Comparison of ENCODE assay signal across 9 mouse cellular contexts in the genomic region with DNA sequence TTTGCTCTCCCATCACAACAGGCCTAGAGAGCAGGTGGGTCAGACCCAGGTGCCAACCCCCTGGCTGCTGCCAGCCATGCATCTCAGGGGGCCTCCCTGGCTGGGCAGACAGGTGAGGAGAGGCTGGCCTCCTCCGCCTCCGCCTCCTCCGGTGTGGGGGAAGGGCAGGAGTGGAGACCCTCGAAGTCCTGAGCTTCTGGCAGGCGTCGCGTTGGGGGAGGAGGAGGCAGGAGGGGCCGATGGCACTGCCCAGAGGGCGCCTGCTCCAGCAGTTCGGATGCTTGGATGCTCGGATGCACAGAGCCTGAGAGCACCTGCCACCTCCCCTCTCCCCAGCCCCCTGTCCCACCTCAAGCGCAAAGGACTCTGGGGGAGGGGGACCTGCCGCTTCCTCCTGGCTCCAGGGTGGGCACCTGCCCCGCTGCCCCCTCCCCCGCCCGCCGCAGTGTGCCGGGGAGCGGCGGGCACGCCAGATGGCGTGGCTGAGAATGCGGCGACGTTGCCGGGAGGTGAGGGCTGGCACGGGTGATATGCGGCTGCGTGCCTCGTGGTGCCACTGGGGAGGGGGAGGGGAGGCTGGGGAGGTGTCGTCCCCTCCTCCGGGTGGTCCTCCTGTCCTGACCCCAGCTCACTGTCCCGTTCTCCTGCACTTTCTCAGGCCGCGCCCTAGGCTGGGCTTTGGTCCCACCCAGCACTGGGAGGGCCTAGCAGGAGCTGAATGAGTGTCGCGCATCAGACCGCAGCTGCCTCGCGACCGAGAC. TPM values are rescaled to one million over a fixed set of nuclear protein-coding genes. Genes with fewer than 3 reads are reported as not detected.
A peak's percentile ranks its signal among the peaks of the same experiment; 100 is the strongest.
DNase-seq lines count a peak whose midpoint lies in the region; ATAC-seq and TF ChIP-seq lines count a peak whose summit lies in the region.
"Had no signal": no experiment of that assay in that cellular context is flagged by ENCODE, and none has a peak within 500 bp of the region (broad histone marks: within the 10 kb centered on the region; RNA-seq: fewer than 3 reads in every experiment).

No protein-coding gene starts in this region.

- no peaks in the 10 kb centered on the region for H3K79me2 ChIP-seq in heart, adult 2 months (replicated peaks; ENCODE audit: control insufficient read depth, insufficient read depth, low read length)

- 2% methylated on average over 33 of the region's 41 CpGs for WGBS in heart, embryonic 11.5 days (ENCODE audit: insufficient replicate concordance)
- WGBS in heart, adult 2 months = 5% methylated on average over 33 of the region's 41 CpGs
- 1% methylated on average over 38 of the region's 41 CpGs for WGBS in forebrain, embryonic 11.5 days
- 10% methylated on average over 26 of the region's 41 CpGs for WGBS in liver, embryonic 13.5 days (ENCODE audit: insufficient replicate concordance)

- no peak for TF ChIP-seq CTCF in heart, adult 2 months (IDR thresholded peaks at IDR 0.05)
- TF ChIP-seq CTCF in E14TG2a.4 (conservative IDR thresholded peaks at IDR 0.05; ENCODE audit: low read length) = no peak

- H3K36me3 ChIP-seq in heart, embryonic 11.5 days (ENCODE audit: control insufficient read depth, insufficient read depth, low read length) = no peaks in the 10 kb centered on the region
- no peaks in the 10 kb centered on the region for H3K36me3 ChIP-seq in heart, adult 2 months (ENCODE audit: control insufficient read depth, insufficient read depth, low read length)
- H3K36me3 ChIP-seq in E14TG2a.4 (ENCODE audit: insufficient read depth, low read length) = no peaks in the 10 kb centered on the region
- no peaks in the 10 kb centered on the region for H3K36me3 ChIP-seq in forebrain, embryonic 11.5 days (ENCODE audit: control insufficient read depth, insufficient read depth, low read length)
- no peaks in the 10 kb centered on the region for H3K36me3 ChIP-seq in liver, embryonic 13.5 days

- H3K4me1 ChIP-seq in heart, embryonic 11.5 days (ENCODE audit: control insufficient read depth, insufficient read depth, low read length) = peaks cover 13% of the 10 kb centered on the region
- no peaks in the 10 kb centered on the region for H3K4me1 ChIP-seq in heart, adult 2 months (ENCODE audit: control insufficient read depth, insufficient read depth, low read length)
- peaks cover 54% of the 10 kb centered on the region for H3K4me1 ChIP-seq in E14TG2a.4 (replicated peaks; ENCODE audit: low read depth, low read length)
- peaks cover 15% of the 10 kb centered on the region for H3K4me1 ChIP-seq in forebrain, embryonic 11.5 days (replicated peaks; ENCODE audit: control insufficient read depth, insufficient read depth, low read length)
- H3K4me1 ChIP-seq in liver, embryonic 13.5 days (replicated peaks) = peaks cover 18% of the 10 kb centered on the region

- no peak overlapping the region for H3K9ac ChIP-seq in heart, embryonic 11.5 days (ENCODE audit: low read depth, low read length)
- H3K9ac ChIP-seq in heart, adult 2 months (ENCODE audit: low read depth, low read length) = no peak overlapping the region
- H3K9ac ChIP-seq in forebrain, embryonic 11.5 days (ENCODE audit: low read length) = no peak overlapping the region
- no peak overlapping the region for H3K9ac ChIP-seq in liver, embryonic 13.5 days

- peak overlapping the region; percentile 25; the same call in 1 of the 2 replicates for H3K4me3 ChIP-seq in heart, embryonic 11.5 days (ENCODE audit: low read depth, low read length)
- no peak overlapping the region for H3K4me3 ChIP-seq in heart, adult 2 months
- peak overlapping the region; percentile 72 for H3K4me3 ChIP-seq in E14TG2a.4 (replicated peaks; ENCODE audit: low read length)
- peak overlapping the region; percentile 10; the same call in 1 of the 2 replicates for H3K4me3 ChIP-seq in forebrain, embryonic 11.5 days (ENCODE audit: low read depth, low read length)
- H3K4me3 ChIP-seq in liver, embryonic 13.5 days (replicated peaks) = no peak overlapping the region; the same call in 1 of the 2 replicates

- peak; percentile 43; the same call in 1 of the 2 replicates for ATAC-seq in heart, embryonic 11.5 days (replicated peaks; ENCODE audit: insufficient number of reproducible peaks, low FRiP score, low TSS enrichment)
- peak; percentile 27; the same call in 1 of the 2 replicates for ATAC-seq in forebrain, embryonic 11.5 days (replicated peaks; ENCODE audit: low FRiP score)
- no peak for ATAC-seq in liver, embryonic 13.5 days (ENCODE audit: low read depth)

- H3K27me3 ChIP-seq in heart, embryonic 11.5 days (ENCODE audit: control insufficient read depth, insufficient read depth, low read length) = peaks cover 99% of the 10 kb centered on the region
- peaks cover 15% of the 10 kb centered on the region for H3K27me3 ChIP-seq in heart, adult 2 months (ENCODE audit: control insufficient read depth, insufficient read depth, low read length)
- peaks cover 98% of the 10 kb centered on the region for H3K27me3 ChIP-seq in E14TG2a.4 (ENCODE audit: insufficient read depth, low read length)
- H3K27me3 ChIP-seq in forebrain, embryonic 11.5 days (ENCODE audit: control insufficient read depth, insufficient read depth, low read length) = peaks cover 99% of the 10 kb centered on the region
- H3K27me3 ChIP-seq in liver, embryonic 13.5 days = peaks cover 100% of the 10 kb centered on the region

- peak overlapping the region; percentile 41 for H3K4me2 ChIP-seq in heart, embryonic 11.5 days
- H3K4me2 ChIP-seq in forebrain, embryonic 11.5 days (ENCODE audit: low read depth, low read length, severe bottlenecking) = peak overlapping the region; percentile 34
- H3K4me2 ChIP-seq in liver, embryonic 13.5 days = peak overlapping the region; percentile 21; the same call in 1 of the 2 replicates

- TF ChIP-seq EP300 in heart, adult 2 months (IDR thresholded peaks at IDR 0.05; ENCODE audit: insufficient read depth, low read depth, low read length) = no peak

- H3K9me3 ChIP-seq in heart, embryonic 11.5 days (replicated peaks; ENCODE audit: control insufficient read depth, low read length) = no peaks in the 10 kb centered on the region
- H3K9me3 ChIP-seq in E14TG2a.4 (ENCODE audit: low read length) = no peaks in the 10 kb centered on the region
- no peaks in the 10 kb centered on the region for H3K9me3 ChIP-seq in forebrain, embryonic 11.5 days (ENCODE audit: control insufficient read depth, low read length)
- no peaks in the 10 kb centered on the region for H3K9me3 ChIP-seq in liver, embryonic 13.5 days (replicated peaks)

- no peak for TF ChIP-seq POLR2A in heart, adult 2 months (IDR thresholded peaks at IDR 0.05; ENCODE audit: insufficient read depth, low read depth, low read length)

- no peak for DNase-seq in heart, adult 2 months
- no peak for DNase-seq in forebrain, embryonic 11.5 days (ENCODE audit: low spot score)
- no peak for DNase-seq in liver, embryonic 13.5 days
- DNase-seq in adrenal gland, postnatal 10 days = no peak
- DNase-seq in layer of hippocampus, postnatal 36 days = no peak
- DNase-seq in embryo, embryonic 10.5 days (ENCODE audit: low spot score) = no peak

- H3K27ac ChIP-seq in heart, embryonic 11.5 days (ENCODE audit: low read depth, low read length) = no peak overlapping the region
- no peak overlapping the region for H3K27ac ChIP-seq in heart, adult 2 months
- no peak overlapping the region for H3K27ac ChIP-seq in forebrain, embryonic 11.5 days (ENCODE audit: low read depth, low read length)
- H3K27ac ChIP-seq in liver, embryonic 13.5 days = no peak overlapping the region

- intact Hi-C loops in heart, adult 2 months (cut with DNase I) = no loop called here

RNA-seq across cellular contexts. Expression of a gene that starts 4.7 kb away (rescaled TPM):
- 0.07 and 0.13 TPM in 2 replicates for polyA plus RNA-seq in heart, embryonic 11.5 days (2014; fragmentation: Nextera tagmentation; extraction: Ambion mirVana)
- not detected for total RNA-seq in heart, adult 2 months (2021)
- not detected in 2 replicates for polyA plus RNA-seq in heart, adult 2 months (2012; rRNA removed)
- 3.8 and 5.8 TPM in 2 replicates for polyA plus RNA-seq in forebrain, embryonic 11.5 days (2014; fragmentation: Nextera tagmentation; extraction: Ambion mirVana)
- not detected in 2 replicates for polyA plus RNA-seq in liver, embryonic 13.5 days (2015; fragmentation: Nextera tagmentation; extraction: Ambion mirVana)
- total RNA-seq in adrenal gland, postnatal 10 days (2021) = not detected
- 100 to 1,000 TPM; 156 to 162 TPM for total RNA-seq in layer of hippocampus, postnatal 36 days (2021)

RNA-seq across cellular contexts. Expression of a gene that starts 14.0 kb away (rescaled TPM):
- 13.6 and 15.3 TPM in 2 replicates for polyA plus RNA-seq in heart, embryonic 11.5 days (2014; fragmentation: Nextera tagmentation; extraction: Ambion mirVana)
- total RNA-seq in heart, adult 2 months (2021) = 1 to 10 TPM; 2.6 to 5.3 TPM
- polyA plus RNA-seq in heart, adult 2 months (2012; rRNA removed) = 15.8 and 16.2 TPM in 2 replicates
- polyA plus RNA-seq in forebrain, embryonic 11.5 days (2014; fragmentation: Nextera tagmentation; extraction: Ambion mirVana) = 0.29 and 0.41 TPM in 2 replicates
- 0.13 and 0.19 TPM in 2 replicates for polyA plus RNA-seq in liver, embryonic 13.5 days (2015; fragmentation: Nextera tagmentation; extraction: Ambion mirVana)
- 1 to 10 TPM in 1 of 2 experiments, under 1 TPM in 1; 1.00 to 1.7 TPM for total RNA-seq in adrenal gland, postnatal 10 days (2021)
- total RNA-seq in layer of hippocampus, postnatal 36 days (2021) = 10 to 100 TPM; 48.8 to 50.8 TPM

RNA-seq across cellular contexts. Expression of a gene that starts 24.0 kb away (rescaled TPM):
- 39.6 and 40.6 TPM in 2 replicates for polyA plus RNA-seq in heart, embryonic 11.5 days (2014; fragmentation: Nextera tagmentation; extraction: Ambion mirVana)
- total RNA-seq in heart, adult 2 months (2021) = 10 to 100 TPM; 19.0 to 24.3 TPM
- 58.3 and 62.3 TPM in 2 replicates for polyA plus RNA-seq in heart, adult 2 months (2012; rRNA removed)
- 38.1 and 39.9 TPM in 2 replicates for polyA plus RNA-seq in forebrain, embryonic 11.5 days (2014; fragmentation: Nextera tagmentation; extraction: Ambion mirVana)
- 14.1 and 15.7 TPM in 2 replicates for polyA plus RNA-seq in liver, embryonic 13.5 days (2015; fragmentation: Nextera tagmentation; extraction: Ambion mirVana)
- 10 to 100 TPM; 25.3 to 25.6 TPM for total RNA-seq in adrenal gland, postnatal 10 days (2021)
- 10 to 100 TPM; 31.3 to 34.5 TPM for total RNA-seq in layer of hippocampus, postnatal 36 days (2021)

RNA-seq across cellular contexts. Expression of a gene that starts 49.5 kb away (rescaled TPM):
- 149 and 151 TPM in 2 replicates for polyA plus RNA-seq in heart, embryonic 11.5 days (2014; fragmentation: Nextera tagmentation; extraction: Ambion mirVana)
- 1,000 to 10,000 TPM; 1,095 to 3,136 TPM for total RNA-seq in heart, adult 2 months (2021)
- 1,250 and 1,827 TPM in 2 replicates for polyA plus RNA-seq in heart, adult 2 months (2012; rRNA removed)
- not detected in 2 replicates for polyA plus RNA-seq in forebrain, embryonic 11.5 days (2014; fragmentation: Nextera tagmentation; extraction: Ambion mirVana)
- polyA plus RNA-seq in liver, embryonic 13.5 days (2015; fragmentation: Nextera tagmentation; extraction: Ambion mirVana) = 0.15 and 0.59 TPM in 2 replicates
- total RNA-seq in adrenal gland, postnatal 10 days (2021) = 100 to 1,000 TPM in 1 of 2 experiments, 10 to 100 TPM in 1; 18.1 to 119 TPM
- 1 to 10 TPM in 1 of 2 experiments, under 1 TPM in 1; 0.83 to 1.4 TPM for total RNA-seq in layer of hippocampus, postnatal 36 days (2021)

RNA-seq across cellular contexts. Expression of a gene that starts 52.1 kb away (rescaled TPM):
- 3.9 and 4.8 TPM in 2 replicates for polyA plus RNA-seq in heart, embryonic 11.5 days (2014; fragmentation: Nextera tagmentation; extraction: Ambion mirVana)
- 1 to 10 TPM in 1 of 2 experiments, under 1 TPM in 1; 0.91 to 1.5 TPM for total RNA-seq in heart, adult 2 months (2021)
- 1.6 and 2.6 TPM in 2 replicates for polyA plus RNA-seq in heart, adult 2 months (2012; rRNA removed)
- polyA plus RNA-seq in forebrain, embryonic 11.5 days (2014; fragmentation: Nextera tagmentation; extraction: Ambion mirVana) = not detected in 2 replicates
- polyA plus RNA-seq in liver, embryonic 13.5 days (2015; fragmentation: Nextera tagmentation; extraction: Ambion mirVana) = not detected in 2 replicates
- 100 to 1,000 TPM; 442 to 819 TPM for total RNA-seq in adrenal gland, postnatal 10 days (2021)
- total RNA-seq in layer of hippocampus, postnatal 36 days (2021) = not detected
- total RNA-seq: layer of hippocampus, postnatal 10 days had no signal

Comparison
In these comparisons a context has a peak if more than half of its experiments do, and no peak if none do; other contexts are left out.
1. H3K4me3 ChIP-seq: peak in heart, embryonic 11.5 days (single experiment), E14TG2a.4 (single experiment) and forebrain, embryonic 11.5 days (single experiment); none in heart, adult 2 months (single experiment) and liver, embryonic 13.5 days (single experiment).
2. RNA of a gene that starts 14.0 kb away (polyA plus RNA-seq): 15.8 to 16.2 TPM in heart, adult 2 months and 13.6 to 15.3 TPM in heart, embryonic 11.5 days; 0.29 to 0.41 TPM in forebrain, embryonic 11.5 days and 0.13 to 0.19 TPM in liver, embryonic 13.5 days; every median in the first group is over 10 times any median in the second.
3. Peak in every context shown above with its lines, with median percentiles within 50 percentile points of each other: H3K4me2 ChIP-seq.